Mouse (Mus musculus) forebrain, embryonic 14.5 days (tissue): ENCODE data around the gene Ehhadh. TPM values are rescaled to one million over a fixed set of nuclear protein-coding genes. Genes with fewer than 3 reads are reported as not detected.

Experiments used
- ATAC-seq: fragments of 200-750 bp; cut with Nextera tagmentation; 2 replicates; pipeline ENCODE4 v1.8.0; 2017; ENCODE audit warnings: mild to moderate bottlenecking, moderate library complexity
- DNase-seq: peaks from one replicate; pipeline ENCODE4 v3.0.0-alpha.2; 2015; ENCODE audit warnings: low spot score
- H3K27ac ChIP-seq: fragments of 300-500 bp; sonication (generic); 2 replicates; pipeline ENCODE4 v1.5.1; 2014; ENCODE audit warnings: low read depth, mild to moderate bottlenecking, control low read depth, low read length, moderate library complexity
- H3K27me3 ChIP-seq: fragments of 300-500 bp; sonication (generic); replicated peaks from 2 replicates; pipeline ENCODE4 v1.6.1; 2014; ENCODE audit warnings: low read length, control low read depth, mixed read lengths; ENCODE audit not compliant: control insufficient read depth, insufficient read depth
- H3K36me3 ChIP-seq: fragments of 300-500 bp; sonication (generic); 2 replicates; pipeline ENCODE4 v1.6.1; 2014; ENCODE audit warnings: low read length, control low read depth; ENCODE audit not compliant: control insufficient read depth, insufficient read depth
- H3K4me1 ChIP-seq: fragments of 300-500 bp; sonication (generic); 2 replicates; pipeline ENCODE4 v1.6.1; 2014; ENCODE audit warnings: antibody characterized with exemption, low read length, control low read depth; ENCODE audit not compliant: control insufficient read depth, insufficient read depth
- H3K4me2 ChIP-seq: fragments of 300-500 bp; sonication (generic); 2 replicates; pipeline ENCODE4 v1.6.1; 2014; ENCODE audit warnings: mild to moderate bottlenecking, control low read depth, low read length
- H3K4me3 ChIP-seq: fragments of 300-500 bp; sonication (generic); 2 replicates; pipeline ENCODE4 v1.5.1; 2014; ENCODE audit warnings: low read depth, low read length, control low read depth
- H3K9ac ChIP-seq: fragments of 300-500 bp; sonication (generic); 2 replicates; pipeline ENCODE4 v1.6.1; 2014; ENCODE audit warnings: mild to moderate bottlenecking, low read length, control low read depth, moderate library complexity
- H3K9me3 ChIP-seq: fragments of 300-500 bp; sonication (generic); replicated peaks from 2 replicates; pipeline ENCODE4 v1.6.1; 2016; ENCODE audit warnings: low read length, control low read depth, mixed read lengths; ENCODE audit not compliant: control insufficient read depth
- WGBS: fragments of 180-500 bp; shearing (Covaris S2); extraction: QIAGEN DNeasy Blood & Tissue Kit; methylation state at CpG from one replicate; pipeline ENCODE4 v1.1.7; 2014; 5-methylcytosine and 5-hydroxymethylcytosine counted together
- polyA plus RNA-seq: library from polyadenylated mRNA; unstranded; fragments of >200 nt; fragmentation: Nextera tagmentation; extraction: Ambion mirVana; gene quantifications from 2 replicates; pipeline ENCODE4 v1.2.1, GENCODE M21; 2014

Gene Ehhadh
- polyA plus RNA-seq, 1 experiment from 2014 or later = 0.97 TPM

DNA sequence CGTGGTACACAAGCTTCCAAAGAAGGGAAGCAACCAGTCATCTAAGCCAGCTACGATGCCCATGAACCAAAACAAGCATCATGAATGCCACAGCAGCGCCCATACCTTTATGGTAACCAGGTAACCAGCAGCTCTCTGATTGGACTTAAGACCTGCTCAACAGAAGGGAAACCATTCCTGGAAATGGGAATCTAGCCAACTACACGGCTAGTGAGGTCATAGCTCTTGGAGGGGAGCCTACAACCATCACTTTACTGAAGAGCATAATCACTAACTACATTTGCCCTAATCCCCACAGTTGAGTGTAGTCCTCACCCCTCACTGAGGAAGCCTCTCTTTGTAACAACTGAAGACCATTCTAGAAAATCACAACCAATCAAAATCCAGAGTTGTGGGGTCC lies 12.9 kb downstream of the Ehhadh start:
- Histone ChIP-seq H3K27ac (no peak overlapping the region), H3K4me1 (no peaks in the 10 kb centered on the region), H3K4me2 (no peak overlapping the region), H3K9ac (no peak overlapping the region), H3K36me3 (no peaks in the 10 kb centered on the region), H3K4me3 (no peak overlapping the region), H3K27me3 (no peaks in the 10 kb centered on the region), H3K9me3 (no peaks in the 10 kb centered on the region)
- no peak for ATAC-seq
- WGBS = 71% methylated on average over 4 of the region's 4 CpGs
- no peak for DNase-seq

DNA sequence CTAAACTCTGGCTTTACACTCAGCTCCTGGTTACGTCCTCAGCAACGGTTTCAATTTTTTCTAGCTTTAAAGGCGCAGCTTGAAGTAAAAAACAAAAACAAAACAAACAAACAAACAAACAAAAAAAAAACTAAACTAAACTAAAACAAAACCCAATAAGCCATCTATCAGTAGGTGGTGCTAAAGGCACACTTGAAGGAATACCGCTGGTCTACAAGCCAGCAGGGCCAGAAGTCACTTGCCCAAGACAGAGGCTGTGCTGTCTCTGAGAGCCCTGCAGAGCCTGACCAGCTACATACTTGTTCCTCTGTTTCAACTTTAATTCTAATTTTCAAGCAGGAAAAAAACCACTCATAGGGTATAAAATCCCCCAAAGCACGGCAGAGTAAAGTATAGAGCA lies 17.9 kb downstream of the Ehhadh start:
- no peak for ATAC-seq
- H3K4me3 ChIP-seq = no peak overlapping the region
- H3K27ac ChIP-seq = no peak overlapping the region
- DNase-seq = no peak
- 84% methylated on average over 5 of the region's 5 CpGs for WGBS
- no peak overlapping the region for H3K9ac ChIP-seq
- H3K4me1 ChIP-seq = no peaks in the 10 kb centered on the region
- H3K9me3 ChIP-seq = no peaks in the 10 kb centered on the region
- H3K27me3 ChIP-seq = no peaks in the 10 kb centered on the region
- H3K36me3 ChIP-seq = no peaks in the 10 kb centered on the region
- no peak overlapping the region for H3K4me2 ChIP-seq

DNA sequence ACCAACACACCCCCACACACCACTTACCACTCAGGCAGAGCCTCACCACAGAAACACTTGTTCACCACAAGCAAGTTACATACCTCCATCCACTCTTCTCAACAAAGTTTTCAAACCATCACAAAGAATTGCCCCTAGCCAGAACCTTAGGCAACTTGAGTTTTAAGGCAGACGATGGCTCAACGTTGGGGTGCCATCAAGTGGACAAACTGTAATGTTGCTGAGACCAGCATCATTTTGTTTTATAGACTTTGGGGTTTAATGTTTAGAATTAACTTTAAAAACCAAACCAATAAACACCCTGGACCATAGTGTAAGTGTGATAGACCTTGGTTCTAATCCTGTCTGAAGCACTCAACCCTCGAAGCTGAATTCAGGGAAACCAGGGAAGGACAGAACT lies 19.4 kb downstream of the Ehhadh start:
- 83% methylated on average over 3 of the region's 3 CpGs for WGBS
- no peak overlapping the region for H3K9ac ChIP-seq
- no peaks in the 10 kb centered on the region for H3K27me3 ChIP-seq
- no peaks in the 10 kb centered on the region for H3K9me3 ChIP-seq
- ATAC-seq (no peak), DNase-seq (no peak)
- no peak overlapping the region for H3K4me3 ChIP-seq
- no peaks in the 10 kb centered on the region for H3K4me1 ChIP-seq
- no peak overlapping the region for H3K27ac ChIP-seq
- no peaks in the 10 kb centered on the region for H3K36me3 ChIP-seq
- no peak overlapping the region for H3K4me2 ChIP-seq

DNA sequence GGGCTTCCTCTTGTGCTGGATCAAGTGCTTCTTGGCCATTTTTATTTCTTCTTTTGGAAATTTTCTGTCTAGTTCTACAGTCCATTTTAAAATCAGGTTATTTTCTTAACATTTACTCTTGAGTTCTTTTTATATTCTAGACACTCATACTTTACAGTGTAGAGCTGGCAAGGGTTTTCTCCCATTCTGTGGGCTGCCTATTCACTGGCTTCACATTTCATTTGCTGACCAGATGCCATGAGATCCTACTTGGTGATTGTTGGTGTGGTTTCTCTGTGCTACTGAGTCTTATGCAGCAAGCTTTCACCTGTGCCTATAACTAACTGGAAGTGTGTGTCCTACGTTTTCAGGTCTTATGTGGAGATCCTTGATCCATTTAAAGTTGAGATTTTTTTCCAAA lies 29.2 kb downstream of the Ehhadh start:
- H3K4me2 ChIP-seq = no peak overlapping the region
- DNase-seq (no peak), ATAC-seq (no peak)
- H3K9me3 ChIP-seq = no peaks in the 10 kb centered on the region
- no peaks in the 10 kb centered on the region for H3K36me3 ChIP-seq
- no peaks in the 10 kb centered on the region for H3K27me3 ChIP-seq
- H3K9ac ChIP-seq = no peak overlapping the region
- H3K27ac ChIP-seq = no peak overlapping the region
- H3K4me1 ChIP-seq = no peaks in the 10 kb centered on the region
- 74% methylated on average over 1 of the region's 1 CpGs for WGBS
- H3K4me3 ChIP-seq = no peak overlapping the region

DNA sequence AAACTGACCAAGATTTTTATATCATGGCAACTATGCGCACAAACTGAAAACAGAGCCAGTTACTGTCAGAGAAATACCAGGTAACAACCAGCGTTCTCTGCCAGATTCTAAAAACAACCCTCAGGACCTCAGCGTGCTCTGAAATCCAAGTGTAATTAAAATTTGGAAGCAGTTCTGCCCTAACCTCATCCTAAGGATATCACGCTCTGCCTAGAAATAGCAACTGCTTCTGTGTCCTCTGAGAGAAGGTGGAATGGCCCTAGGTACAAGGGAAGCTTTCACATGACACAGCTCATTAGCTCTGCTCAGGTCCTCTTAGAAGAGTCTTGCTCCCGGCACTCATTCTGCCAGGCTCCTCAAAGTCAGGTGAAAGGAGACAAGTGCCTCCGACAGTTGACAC lies 44.2 kb downstream of the Ehhadh start:
- WGBS = 93% methylated on average over 6 of the region's 6 CpGs
- H3K4me1 ChIP-seq = no peaks in the 10 kb centered on the region
- H3K27me3 ChIP-seq = no peaks in the 10 kb centered on the region
- no peak overlapping the region for H3K4me3 ChIP-seq
- ATAC-seq (no peak), DNase-seq (no peak)
- H3K9me3 ChIP-seq = no peaks in the 10 kb centered on the region
- H3K9ac ChIP-seq = no peak overlapping the region
- no peak overlapping the region for H3K27ac ChIP-seq
- no peaks in the 10 kb centered on the region for H3K36me3 ChIP-seq
- H3K4me2 ChIP-seq = no peak overlapping the region

DNA sequence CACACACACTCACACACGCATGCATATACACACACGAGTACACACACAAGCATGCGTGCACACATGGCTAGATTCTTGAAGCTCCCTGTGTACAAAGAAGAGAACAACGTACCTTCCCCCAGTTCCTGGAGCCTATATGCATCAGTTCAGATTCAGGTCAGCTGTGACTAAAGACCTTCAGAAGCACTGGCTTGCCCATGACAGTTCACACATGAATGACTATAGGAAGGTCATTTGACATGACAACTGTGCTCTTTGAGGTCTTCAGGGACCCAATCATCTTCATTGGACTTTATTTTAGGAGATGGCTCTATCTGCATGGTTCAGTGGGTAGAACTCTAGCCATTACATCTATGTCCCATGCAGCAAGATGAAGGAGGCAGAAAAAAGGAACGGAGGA lies 44.7 kb downstream of the Ehhadh start:
- no peak for DNase-seq
- Histone ChIP-seq H3K27me3 (no peaks in the 10 kb centered on the region), H3K4me2 (no peak overlapping the region), H3K9ac (no peak overlapping the region), H3K4me3 (no peak overlapping the region), H3K36me3 (no peaks in the 10 kb centered on the region), H3K4me1 (no peaks in the 10 kb centered on the region), H3K27ac (no peak overlapping the region), H3K9me3 (no peaks in the 10 kb centered on the region)
- WGBS = 91% methylated on average over 5 of the region's 5 CpGs
- no peak for ATAC-seq

DNA sequence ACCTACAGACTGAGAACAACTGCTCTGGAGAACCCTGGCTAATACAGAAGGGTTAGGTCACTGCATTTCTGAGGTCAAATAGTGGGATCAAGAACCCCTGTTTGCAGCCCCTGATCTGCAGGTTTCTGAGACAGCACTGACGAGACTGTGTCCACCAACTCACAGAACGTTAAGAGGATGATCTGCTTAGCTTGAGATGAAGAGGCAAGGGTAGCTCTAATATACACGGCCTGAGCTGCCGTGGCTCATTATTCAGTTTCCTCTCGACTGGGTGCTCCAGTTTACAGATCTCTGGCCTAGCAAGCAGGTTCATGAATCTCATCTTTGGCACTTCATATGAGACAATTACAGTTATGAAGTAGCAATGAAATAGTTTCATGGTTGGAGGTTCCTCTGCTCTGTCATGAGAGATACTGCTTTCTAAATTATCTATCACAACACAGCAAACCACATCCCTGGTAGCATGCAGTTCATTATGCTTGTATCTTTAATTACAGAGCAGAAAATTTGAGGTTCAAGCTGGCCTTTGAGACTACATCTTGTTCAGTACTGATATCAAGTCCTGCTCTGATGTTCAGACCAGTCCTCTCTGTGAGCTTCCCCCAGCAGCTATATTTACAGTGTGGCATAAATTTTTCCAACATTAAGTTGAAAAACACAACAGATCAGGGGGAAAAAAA lies 45.3 kb downstream of the Ehhadh start:
- no peaks in the 10 kb centered on the region for H3K27me3 ChIP-seq
- ATAC-seq = no peak

DNA sequence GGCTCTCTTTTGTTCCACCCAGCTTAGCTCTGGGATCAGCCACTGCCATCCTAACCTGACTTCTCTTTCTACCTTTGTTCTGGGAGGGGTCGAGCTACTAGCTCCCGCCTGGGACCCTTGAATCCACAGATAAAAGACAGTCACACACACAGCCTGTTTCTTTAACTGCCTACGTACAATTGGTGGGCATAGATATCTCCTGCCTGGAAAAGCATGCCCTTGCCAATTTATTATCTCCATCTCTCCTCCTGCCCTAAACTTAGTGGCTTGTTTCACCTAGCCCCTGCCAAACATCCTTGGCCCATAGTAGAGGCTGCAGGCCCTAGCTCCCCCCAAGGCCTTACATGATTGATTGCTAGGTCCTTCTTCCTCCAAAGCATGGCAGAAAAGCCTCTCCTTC lies 46.1 kb downstream of the Ehhadh start:
- Histone ChIP-seq H3K27me3 (no peaks in the 10 kb centered on the region), H3K4me1 (no peaks in the 10 kb centered on the region), H3K9me3 (no peaks in the 10 kb centered on the region), H3K36me3 (no peaks in the 10 kb centered on the region), H3K9ac (no peak overlapping the region), H3K4me2 (no peak overlapping the region), H3K27ac (no peak overlapping the region), H3K4me3 (no peak overlapping the region)
- WGBS = 81% methylated on average over 3 of the region's 3 CpGs
- DNase-seq (no peak), ATAC-seq (no peak)

More for the DNA sequence above, 45.3 kb downstream of the Ehhadh start:
- no peaks in the 10 kb centered on the region for H3K4me1 ChIP-seq
- 87% methylated on average over 5 of the region's 5 CpGs for WGBS
- no peak overlapping the region for H3K9ac ChIP-seq
- H3K27ac ChIP-seq = no peak overlapping the region
- H3K36me3 ChIP-seq = no peaks in the 10 kb centered on the region
- DNase-seq = no peak
- H3K4me2 ChIP-seq = no peak overlapping the region
- H3K9me3 ChIP-seq = no peaks in the 10 kb centered on the region
- H3K4me3 ChIP-seq = no peak overlapping the region

DNA sequence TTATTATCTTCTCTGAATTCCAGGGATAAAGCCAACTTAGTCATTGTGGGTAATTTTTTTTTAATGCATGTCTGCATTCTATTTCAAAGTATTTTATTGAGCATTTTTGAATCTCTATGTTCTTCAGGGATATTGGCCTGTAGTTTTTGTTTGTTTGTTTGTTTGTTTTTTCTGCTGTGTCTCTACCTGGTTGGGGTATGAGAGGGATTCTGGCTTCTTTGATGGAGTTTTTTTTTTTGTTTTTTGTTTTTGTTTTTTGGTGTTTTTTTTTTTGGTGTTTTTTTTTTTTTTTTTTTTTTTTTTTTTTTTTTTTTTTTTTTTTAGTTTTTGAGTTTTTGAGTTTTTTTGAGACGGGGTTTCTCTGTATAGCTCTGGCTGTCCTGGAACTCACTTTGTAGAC lies 52.0 kb downstream of the Ehhadh start:
- DNase-seq = no peak
- H3K9me3 ChIP-seq = no peaks in the 10 kb centered on the region
- no peaks in the 10 kb centered on the region for H3K36me3 ChIP-seq
- no peak overlapping the region for H3K4me3 ChIP-seq
- no peak for ATAC-seq
- H3K27ac ChIP-seq = no peak overlapping the region
- H3K27me3 ChIP-seq = no peaks in the 10 kb centered on the region
- H3K9ac ChIP-seq = no peak overlapping the region
- H3K4me1 ChIP-seq = no peaks in the 10 kb centered on the region
- WGBS = 89% methylated on average over 1 of the region's 1 CpGs
- H3K4me2 ChIP-seq = no peak overlapping the region
